Mouse (Mus musculus): ENCODE measurements around the gene Artn.
A peak's percentile ranks its signal among the peaks of the same experiment; 100 is the strongest.

Artn gene

DNA sequence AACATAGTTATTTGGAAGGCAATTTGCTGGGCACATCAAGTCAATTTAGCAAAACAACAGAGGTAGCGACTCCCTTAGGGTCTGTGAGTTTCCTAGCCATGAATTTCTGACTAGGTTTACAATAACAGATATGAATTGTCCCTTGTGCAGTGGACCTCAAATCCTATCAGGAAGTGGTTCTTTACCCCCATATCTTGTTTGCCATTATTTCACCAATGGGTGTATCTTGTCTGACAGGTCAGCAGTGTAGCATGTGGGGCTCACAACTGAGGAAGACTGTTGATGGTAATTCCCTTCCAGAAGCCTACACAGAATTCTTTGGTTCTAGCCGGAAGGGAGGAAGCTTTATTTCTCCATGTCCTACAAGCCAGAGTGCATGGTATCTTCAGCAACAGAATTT lies 8.2 kb downstream of the Artn start:
- DNase-seq (ENCODE audit: inconsistent age in 2 of 2, low spot score in 1 of 2), result no peak

DNA sequence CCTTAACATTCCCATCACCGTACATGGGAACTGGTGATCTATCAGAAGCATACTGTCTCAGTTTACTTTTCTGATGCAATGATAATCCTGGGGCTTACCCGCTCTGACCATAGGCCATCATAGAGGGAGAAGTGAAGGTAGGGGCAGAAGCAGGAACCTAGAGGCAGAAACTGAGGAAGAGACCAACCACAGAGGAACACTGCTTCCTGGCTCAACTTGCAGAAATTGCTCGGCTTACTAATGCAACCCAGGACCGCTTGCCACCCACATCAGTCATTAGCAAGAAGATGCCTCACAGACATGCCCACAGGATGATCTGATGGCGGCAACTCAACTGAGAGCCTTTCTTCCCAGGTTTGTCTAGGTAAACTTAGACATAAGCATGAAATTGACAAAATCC lies 10.8 kb downstream of the Artn start:
- no peak for DNase-seq (ENCODE audit: inconsistent age in 2 of 2, low spot score in 1 of 2)

GRCm38 (mm10) chr4:117918261-117918660 lies 11.3 kb downstream of the Artn start:
- DNase-seq (ENCODE audit: inconsistent age in 2 of 2, low spot score in 1 of 2), result no peak

DNA sequence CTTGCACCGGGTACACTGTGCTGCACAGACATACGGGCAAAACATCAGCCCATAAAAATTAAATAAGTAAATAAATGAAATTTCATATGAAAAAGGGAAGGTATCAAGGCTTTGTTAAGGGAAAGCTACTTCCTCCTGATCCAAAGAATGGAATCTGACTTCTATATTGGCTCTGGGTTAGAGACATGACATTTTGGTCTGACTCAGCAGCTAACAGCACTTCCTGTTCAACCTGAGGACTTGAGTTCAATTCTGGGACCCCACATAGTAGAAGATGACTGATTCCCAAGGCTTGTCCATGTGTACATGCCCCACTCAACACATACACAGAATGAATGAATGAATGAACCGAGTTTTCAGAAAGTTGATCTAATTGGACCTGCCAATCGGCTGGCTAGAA lies 11.7 kb downstream of the Artn start:
- DNase-seq (ENCODE audit: inconsistent age in 2 of 2, low spot score in 1 of 2), result no peak

DNA sequence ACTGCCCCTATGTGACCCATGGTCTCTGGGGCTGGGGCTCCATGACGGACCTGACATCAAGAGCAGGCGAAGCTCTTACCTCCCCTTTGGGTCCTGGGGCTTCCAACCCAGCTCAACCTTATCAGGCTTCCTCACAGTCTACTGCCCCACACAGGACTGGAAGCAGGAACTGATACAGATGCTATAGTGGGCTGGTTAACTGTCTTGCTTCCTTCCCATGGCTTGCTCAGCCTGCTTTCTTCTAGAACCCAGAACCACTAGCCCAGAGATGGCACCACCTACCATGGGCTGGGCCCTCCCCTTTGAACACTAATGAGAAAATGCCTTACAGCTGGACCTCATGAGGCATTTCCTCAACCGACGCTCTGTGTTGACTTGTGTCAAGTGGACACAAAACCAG lies 12.2 kb downstream of the Artn start:
- DNase-seq (ENCODE audit: inconsistent age in 2 of 2, low spot score in 1 of 2), result no peak

- no peak for DNase-seq (ENCODE audit: inconsistent age in 2 of 2, low spot score in 1 of 2)
Measured at GRCm38 (mm10) chr4:117916386-117916785, 13.2 kb downstream of the Artn start.

- DNase-seq (ENCODE audit: inconsistent age in 2 of 2, low spot score in 1 of 2), result no peak
Measured at GRCm38 (mm10) chr4:117915489-117916105, 14.0 kb downstream of the Artn start.

DNA sequence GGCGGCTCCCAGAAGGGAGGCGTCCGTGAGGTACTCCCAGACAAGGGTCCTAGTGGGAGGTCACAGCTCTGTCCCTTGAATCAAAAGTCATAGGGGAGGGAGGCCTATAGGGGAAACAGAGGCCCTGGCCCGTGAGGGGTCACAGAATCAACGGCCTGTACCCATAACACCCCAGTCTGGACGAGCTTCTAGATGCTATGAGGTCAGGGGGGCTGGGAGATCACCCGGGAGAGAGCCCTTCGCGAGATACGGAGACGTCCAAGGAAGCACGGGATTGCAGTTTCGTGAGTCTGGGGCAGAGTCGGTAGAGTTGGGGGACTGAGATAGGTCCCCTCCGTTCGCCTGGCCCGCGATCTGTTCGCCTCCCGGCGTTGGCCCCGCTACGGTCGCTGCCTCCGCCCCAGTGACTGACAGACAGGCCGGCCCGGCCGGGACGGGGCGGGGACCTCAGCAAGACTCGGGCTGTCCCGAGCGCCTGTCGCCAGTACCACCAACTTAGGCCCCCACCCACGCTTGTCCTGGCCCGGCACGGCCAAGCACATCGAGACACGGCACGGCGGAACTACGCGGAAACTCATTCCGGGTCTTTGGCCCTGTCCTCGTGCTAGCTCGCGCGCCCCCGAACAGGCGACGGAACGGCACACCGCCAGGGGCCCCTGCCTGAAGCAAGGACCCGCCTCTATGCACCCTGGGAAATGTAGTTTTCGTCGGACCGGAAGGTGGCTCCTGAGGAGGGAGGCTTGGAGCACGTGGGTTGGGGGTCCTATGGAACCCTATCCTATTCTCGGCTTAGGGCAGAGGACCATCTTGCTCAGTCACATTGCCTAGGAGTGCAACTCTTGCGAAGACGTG lies 14.7 kb downstream of the Artn start, which contains the start of gene Ipo13:
Ipo13 (minus strand) TSS at position 409 of the 852 bp plus-strand sequence.
- DNase-seq (ENCODE audit: inconsistent age in 2 of 2, low spot score in 1 of 2), result peak; percentile 94 to 99

DNA sequence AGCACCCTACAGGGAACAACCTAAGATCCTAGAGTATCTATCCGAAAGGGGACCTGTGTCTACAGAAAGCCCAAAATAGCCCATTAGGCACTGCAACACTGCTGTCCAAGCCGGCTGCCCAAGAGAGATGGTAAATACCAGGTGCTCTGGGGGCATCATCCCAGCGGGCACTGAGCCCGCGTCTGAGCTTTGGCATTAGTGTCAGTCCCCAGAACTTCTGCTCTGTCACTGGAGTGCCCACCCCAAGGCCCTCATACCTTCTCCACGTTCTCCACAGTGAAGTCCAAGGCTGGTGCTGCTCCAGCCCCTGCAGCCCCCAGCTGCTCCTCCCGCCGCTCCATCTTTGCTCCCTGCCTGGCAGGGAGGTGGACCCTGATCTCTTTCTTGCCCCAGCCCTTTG lies 15.5 kb downstream of the Artn start:
- DNase-seq (ENCODE audit: inconsistent age in 2 of 2, low spot score in 1 of 2), result no peak

DNA sequence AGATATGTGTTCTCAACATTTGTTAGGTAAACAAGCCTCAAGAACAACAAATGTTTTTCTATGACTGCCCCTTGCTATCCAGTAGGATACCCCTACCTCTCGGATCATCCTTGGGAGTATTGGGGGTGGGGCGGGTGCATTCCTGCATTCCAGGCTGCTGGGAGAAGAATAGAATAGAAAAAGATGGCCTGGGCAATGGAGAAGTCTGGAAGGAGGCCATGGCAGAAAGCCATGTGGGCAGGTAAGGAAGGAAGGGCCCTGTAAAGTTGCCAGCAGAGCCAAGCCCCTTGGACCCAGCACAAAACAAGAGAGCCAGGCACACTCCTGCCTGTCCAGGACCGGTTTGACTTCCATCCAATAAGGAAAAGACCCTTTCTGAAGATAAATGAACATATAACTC lies 16.1 kb downstream of the Artn start:
- no peak for DNase-seq (ENCODE audit: inconsistent age in 2 of 2, low spot score in 1 of 2)

DNA sequence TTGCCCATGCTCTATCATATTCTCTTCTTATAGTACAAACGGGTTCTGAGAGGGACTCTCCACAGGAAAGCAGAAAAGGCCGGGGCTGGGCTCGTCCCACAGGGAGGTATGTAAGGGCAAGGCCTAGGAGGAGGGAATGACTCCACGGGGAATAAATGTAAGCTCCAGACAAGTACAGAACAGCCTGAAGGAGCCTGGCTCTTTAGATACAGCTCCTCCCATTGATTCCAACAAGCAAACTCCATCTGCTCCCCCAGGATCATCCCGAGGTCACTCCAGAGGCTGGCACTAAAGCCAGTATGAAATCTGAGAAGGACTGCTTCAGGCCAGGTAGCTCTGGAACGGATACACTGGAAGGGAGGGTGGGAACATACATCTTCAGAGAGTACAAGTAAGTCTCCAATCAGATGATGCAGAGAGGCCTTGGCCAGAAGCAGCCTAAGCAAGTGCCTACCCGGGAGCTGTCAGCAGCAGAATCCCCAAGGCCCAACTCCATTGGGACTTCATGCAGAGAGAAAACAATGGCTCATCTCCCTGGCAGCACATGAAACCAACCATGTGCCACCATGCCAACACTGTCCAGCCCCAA lies 16.8 kb downstream of the Artn start:
- no peak for DNase-seq (ENCODE audit: inconsistent age in 2 of 2, low spot score in 1 of 2)

DNA sequence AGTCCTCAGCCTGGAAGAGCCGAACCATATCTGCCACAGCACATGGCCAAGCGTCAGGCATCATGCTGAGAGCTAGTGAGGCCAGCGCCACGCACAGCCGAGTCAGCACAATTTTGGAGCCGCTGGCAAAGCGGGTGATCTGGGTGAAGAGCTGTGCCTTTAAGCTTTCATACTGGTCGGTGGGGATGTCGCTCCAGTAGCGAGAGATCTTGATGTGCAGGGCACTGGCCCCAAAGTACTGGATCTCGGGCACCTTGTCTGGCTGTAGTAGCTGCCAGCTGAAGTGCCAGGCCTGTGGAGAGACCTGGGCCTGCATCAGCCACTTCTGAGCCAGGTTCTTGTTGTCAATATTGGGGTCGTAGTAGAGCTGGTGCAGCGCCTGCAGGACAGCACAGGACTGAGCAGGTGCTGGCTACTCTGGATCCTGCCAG lies 17.4 kb downstream of the Artn start:
- no peak for DNase-seq (ENCODE audit: inconsistent age in 2 of 2, low spot score in 1 of 2)

DNA sequence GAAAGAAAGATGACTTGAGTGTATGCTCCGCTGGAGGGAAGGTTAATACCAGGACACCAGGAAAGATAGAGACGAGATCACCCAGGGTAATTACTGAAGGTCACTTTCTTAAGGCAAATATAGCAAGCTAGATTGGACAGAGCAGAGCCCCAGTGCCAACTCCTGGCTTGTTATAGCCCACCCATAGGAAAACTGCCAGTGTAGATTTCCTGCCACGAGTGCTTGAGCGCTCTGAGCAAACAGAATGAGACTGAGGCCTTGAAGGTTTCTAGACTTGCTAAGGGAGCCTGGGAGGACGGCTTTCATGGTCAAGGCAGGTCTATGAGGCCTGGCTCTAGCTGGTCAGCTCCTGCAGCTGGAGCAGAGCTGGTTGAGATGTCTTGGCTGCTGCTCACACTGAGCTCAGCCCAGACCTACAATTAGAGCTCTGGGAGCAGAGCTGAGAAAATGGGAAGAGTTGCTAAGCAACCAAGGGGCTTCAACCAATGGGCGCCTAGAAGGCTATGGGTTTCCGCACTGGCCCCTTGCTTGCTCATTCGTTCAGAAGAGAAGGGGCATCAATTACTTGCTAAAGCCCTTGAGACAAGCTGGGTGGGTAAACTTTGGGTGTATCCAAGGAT lies 20.6 kb downstream of the Artn start:
- no peak for DNase-seq (ENCODE audit: inconsistent age in 2 of 2, low spot score in 1 of 2)

- DNase-seq (ENCODE audit: inconsistent age in 2 of 2, low spot score in 1 of 2), result no peak
Measured at GRCm38 (mm10) chr4:117906196-117906595, 23.4 kb downstream of the Artn start.

GRCm38 (mm10) chr4:117904761-117905160 lies 24.8 kb downstream of the Artn start:
- no peak for DNase-seq (ENCODE audit: inconsistent age in 2 of 2, low spot score in 1 of 2)

GRCm38 (mm10) chr4:117904094-117904493 lies 25.5 kb downstream of the Artn start:
- DNase-seq (ENCODE audit: inconsistent age in 2 of 2, low spot score in 1 of 2), result no peak

DNA sequence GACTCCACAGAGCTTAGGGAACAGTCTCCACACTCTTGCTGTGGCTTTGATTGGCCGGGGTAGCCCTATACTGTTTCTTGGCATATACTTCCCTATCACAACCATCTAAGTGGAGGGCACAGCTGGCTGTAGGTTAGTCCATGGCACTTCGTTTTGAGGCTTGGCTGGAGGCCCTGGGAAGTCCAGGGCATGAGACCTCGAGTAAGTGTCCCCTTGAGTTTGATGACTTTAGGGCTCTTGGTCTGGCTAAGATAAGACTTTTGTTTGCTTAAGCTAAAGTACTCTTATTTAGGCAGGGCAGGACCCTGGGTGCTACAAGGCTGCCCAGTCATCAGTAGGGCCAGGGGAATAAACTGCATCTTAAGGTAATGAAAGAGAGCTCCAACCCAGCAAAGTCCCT lies 31.5 kb downstream of the Artn start:
- DNase-seq (ENCODE audit: inconsistent age in 2 of 2, low spot score in 1 of 2), result no peak

DNA sequence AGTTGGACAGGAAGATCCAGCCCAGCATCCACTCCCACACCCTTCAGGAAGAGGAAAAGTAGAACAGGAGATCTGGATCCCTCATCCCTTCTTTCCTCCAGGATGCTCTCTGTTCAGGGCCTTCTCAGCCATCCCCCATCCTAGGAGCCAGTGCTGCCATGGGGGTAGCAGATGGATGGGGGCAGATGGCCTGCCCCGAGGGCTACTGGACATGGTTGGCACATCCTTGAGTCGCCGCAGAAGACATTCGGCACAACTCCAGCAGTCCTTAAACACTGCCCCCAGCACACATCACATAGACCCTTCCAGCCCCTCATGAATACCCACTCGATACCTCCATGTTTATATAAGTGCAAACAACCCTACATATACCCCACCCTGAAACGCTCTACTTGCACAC lies 33.5 kb downstream of the Artn start:
- DNase-seq (ENCODE audit: inconsistent age in 2 of 2, low spot score in 1 of 2), result no peak

GRCm38 (mm10) chr4:117895339-117895738 lies 34.2 kb downstream of the Artn start:
- no peak for DNase-seq (ENCODE audit: inconsistent age in 2 of 2, low spot score in 1 of 2)

GRCm38 (mm10) chr4:117894601-117895000 lies 35.0 kb downstream of the Artn start:
- DNase-seq (ENCODE audit: inconsistent age in 2 of 2, low spot score in 1 of 2), result no peak

- peak in 1 of 2 experiments; percentile 75 for DNase-seq (ENCODE audit: inconsistent age in 2 of 2, low spot score in 1 of 2)
Measured at GRCm38 (mm10) chr4:117893376-117893775, 36.2 kb downstream of the Artn start.

DNA sequence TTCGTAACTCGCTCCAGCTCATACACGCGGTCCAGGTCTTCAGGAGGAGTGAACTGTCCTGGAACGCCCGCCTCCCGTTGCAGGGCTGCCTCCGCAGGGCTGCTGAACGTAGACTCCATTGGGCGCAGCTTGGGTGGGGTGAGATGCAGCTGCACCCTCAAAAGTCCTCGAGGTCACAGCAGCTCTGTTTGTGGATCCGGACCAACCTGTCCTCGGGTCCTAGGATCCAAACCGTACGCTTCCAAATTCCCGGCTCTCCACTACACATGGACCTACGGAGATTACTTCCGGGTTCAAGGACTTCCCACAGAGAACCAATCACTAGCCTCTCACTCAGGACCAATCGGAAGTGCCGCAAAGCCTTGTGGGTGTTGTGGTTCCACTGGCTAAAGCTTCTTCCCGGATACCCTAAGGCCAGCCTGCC lies 37.8 kb downstream of the Artn start, which contains the start of gene Dph2:
Dph2 (minus strand) TSS at position 295 of the 424 bp plus-strand sequence.
- peak; percentile 84 to 93 for DNase-seq (ENCODE audit: inconsistent age in 2 of 2, low spot score in 1 of 2)

All from adrenal gland, adult (tissue).